Mouse (Mus musculus) megakaryocyte, embryonic 14.5 days (primary cell): ENCODE measurements around the gene Ndufb5.

Experiments used
- FLI1 ChIP-seq: IDR thresholded peaks from 2 replicates; pipeline ENCODE4 v1.6.1; 2012; ENCODE audit warnings: low read length, inconsistent platforms, mixed read lengths
- GATA1 ChIP-seq: IDR thresholded peaks from 3 replicates; pipeline ENCODE4 v1.6.1; 2012; ENCODE audit warnings: mixed read lengths, low read length, inconsistent platforms, borderline replicate concordance

GRCm38 (mm10) chr3:32724191-32724590 is 12.6 kb upstream of the Ndufb5 start:
- TF ChIP-seq GATA1 = no peak
- TF ChIP-seq FLI1 = no peak
